Mouse (Mus musculus) CH12.LX (cell line): ENCODE results near the gene Erbb4.

Source experiments
- CTCF ChIP-seq, 2 experiments: IDR thresholded peaks in 1 of 2; conservative IDR thresholded peaks in 1 of 2; 2 replicates each; pipeline ENCODE4 v1.5.1; 2011 to 2012; ENCODE audit warnings: low read depth in 2 of 2, low read length in 2 of 2, improper control_type of control experiment in 1 of 2, inconsistent platforms in 1 of 2, mild to moderate bottlenecking in 1 of 2, moderate library complexity in 1 of 2
- TCF12 ChIP-seq: IDR thresholded peaks from 2 replicates; pipeline ENCODE4 v1.6.1; 2014; ENCODE audit warnings: low read depth, mild to moderate bottlenecking, inconsistent platforms, low read length, improper control_type of control experiment

DNA sequence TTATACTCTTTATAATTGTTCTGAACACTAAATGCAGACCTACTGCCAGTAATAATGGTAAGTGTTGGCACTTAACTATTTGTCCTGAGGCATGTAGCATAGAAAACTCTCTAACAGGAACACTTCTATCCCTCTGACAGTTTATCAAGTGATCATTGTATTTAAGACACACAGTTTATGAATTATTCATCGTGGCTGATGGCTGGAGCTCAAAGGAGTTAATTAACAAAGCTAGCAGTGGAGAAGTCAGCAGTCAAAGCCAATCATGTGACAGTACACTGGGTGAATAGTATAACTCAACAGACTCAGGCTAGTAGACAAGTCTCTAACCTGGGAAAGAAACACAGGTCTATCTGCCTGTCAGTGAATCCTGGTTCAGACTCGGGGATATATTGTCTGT is 49.5 kb upstream of the Erbb4 start:
- no peak for TF ChIP-seq CTCF (conservative IDR thresholded peaks at IDR 0.05 in 1 of 2, IDR thresholded peaks at IDR 0.05 in 1 of 2; ENCODE audit: low read depth in 2 of 2, low read length in 2 of 2)
- no peak for TF ChIP-seq TCF12
